Mouse (Mus musculus): Measurements from ENCODE around the gene Idh2. TPM values are rescaled to one million over a fixed set of nuclear protein-coding genes. Genes with fewer than 3 reads are reported as not detected.
A peak's percentile ranks its signal among the peaks of the same experiment; 100 is the strongest.
"Not testable (repeated sequence)": the region's sequence is repeated elsewhere in the genome, so short reads cannot be mapped to it uniquely, and the experiment has no call there.

Gene Idh2
- total RNA-seq (2021), result 100 to 1,000 TPM; 148 to 188 TPM
- long read RNA-seq, experiment 1, transcript Idh2-201 (11 exons, 1,745 nt), result major isoform, 219 of 251 reads
- long read RNA-seq, experiment 1, partial matches to known transcripts, result 11 of 251 reads
- long read RNA-seq, experiment 1, other reads (novel, unspliced or antisense), result 20 of 251 reads
- long read RNA-seq, experiment 2, transcript Idh2-201 (11 exons, 1,745 nt), result major isoform, 82 of 91 reads
- long read RNA-seq, experiment 2, partial matches to known transcripts, result 3 of 91 reads
- long read RNA-seq, experiment 2, other reads (novel, unspliced or antisense), result 6 of 91 reads

- DNase-seq, result peak; percentile 97 to 98
Measured at GRCm38 (mm10) chr7:80115224-80115590, at the start of gene Idh2. Idh2 (minus strand) TSS chr7:80115392.

DNA sequence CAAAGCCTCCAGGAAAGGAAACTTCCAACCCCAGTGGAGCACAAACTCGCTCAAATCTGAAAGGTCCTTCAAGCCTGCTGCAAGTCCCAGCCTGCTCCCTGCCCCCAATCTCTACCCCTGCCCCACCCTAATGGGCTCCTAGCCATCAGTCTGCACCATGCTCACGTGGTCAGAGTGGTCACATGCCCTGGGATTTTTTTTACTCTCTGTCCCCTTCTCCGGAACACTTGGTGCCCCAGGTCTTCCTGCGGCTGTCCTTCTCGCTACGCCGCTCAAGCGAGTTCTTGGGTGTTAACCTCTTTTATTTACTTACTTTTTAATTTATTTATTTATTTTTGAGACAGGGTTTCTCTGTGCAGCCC is 45.7 kb upstream of the Idh2 start:
- DNase-seq, result peak; percentile 30 to 68

- peak in 1 of 2 experiments; percentile 45 for DNase-seq
Measured at GRCm38 (mm10) chr7:80160293-80160944, 45.2 kb upstream of the Idh2 start.

GRCm38 (mm10) chr7:80158496-80159268 is 43.5 kb upstream of the Idh2 start:
- no peak for DNase-seq

DNA sequence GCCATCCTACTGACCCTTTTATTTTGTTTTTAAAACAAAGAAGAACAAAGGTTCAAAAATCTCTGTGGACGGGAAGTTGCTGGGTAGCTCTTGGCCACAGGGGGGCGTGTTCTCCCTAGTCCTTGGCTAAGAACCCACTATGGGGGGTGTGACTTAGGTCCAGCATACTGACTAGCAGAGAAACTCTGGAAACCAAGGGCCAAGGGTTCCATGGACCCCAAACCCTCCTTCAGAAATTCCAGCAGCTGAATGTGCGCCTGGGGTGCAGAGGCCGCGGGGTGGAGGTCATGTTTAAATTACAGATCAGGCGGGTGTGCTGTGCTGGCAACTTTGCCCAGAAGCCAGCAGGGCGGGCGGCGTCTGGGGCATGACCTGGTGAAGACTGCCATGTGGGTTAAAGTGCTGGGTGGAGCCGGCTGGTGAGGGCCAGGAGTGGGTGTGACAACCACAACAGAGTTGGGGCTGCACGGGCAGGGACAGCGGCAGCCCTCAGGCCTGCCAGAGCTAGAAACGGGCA is 41.6 kb upstream of the Idh2 start:
- DNase-seq, result peak; percentile 79 to 86

DNA sequence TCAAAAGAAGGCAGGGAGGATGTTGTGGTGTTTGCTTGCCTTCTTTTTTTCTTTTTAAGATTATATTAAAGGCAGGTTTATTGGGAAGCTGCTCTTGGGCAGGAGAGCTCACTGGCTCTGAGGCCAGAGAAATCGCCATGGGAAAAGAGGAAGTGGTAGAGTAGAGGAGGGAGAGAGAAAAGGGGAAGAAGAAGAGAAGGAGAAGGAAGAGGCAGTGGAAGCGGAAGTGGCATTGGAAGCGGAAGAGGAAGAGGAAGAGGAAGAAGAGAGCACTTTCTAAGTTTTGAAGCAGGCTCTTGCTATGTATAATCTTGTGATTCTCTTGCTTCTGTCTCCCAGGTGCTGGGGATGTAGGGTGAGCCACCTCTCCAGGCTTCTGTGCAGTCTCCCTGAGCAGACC is 39.5 kb upstream of the Idh2 start:
- no peak for DNase-seq

GRCm38 (mm10) chr7:80152756-80153155 is 37.6 kb upstream of the Idh2 start:
- DNase-seq, result no peak

DNA sequence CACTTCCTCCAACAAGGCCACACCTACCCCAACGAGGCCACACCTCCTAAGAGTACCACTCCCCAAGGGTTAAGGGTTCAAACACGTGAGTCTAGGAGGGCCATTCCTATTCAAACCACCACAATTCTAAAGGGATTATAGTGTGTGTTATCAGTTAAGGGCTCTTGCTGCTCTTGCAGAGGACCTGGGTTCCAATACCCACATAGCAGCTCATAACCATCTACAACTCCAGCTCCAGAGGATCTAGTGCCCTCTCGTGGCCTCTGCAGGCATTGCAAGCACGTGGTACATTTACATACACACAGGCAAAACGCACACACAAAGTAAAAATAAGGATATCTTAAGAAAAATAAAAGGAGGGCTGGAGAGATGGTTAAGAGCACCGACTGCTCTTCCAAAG is 37.0 kb upstream of the Idh2 start:
- DNase-seq, result no peak

- peak in 1 of 2 experiments; percentile 52 for DNase-seq
Measured at GRCm38 (mm10) chr7:80149356-80149755, 34.2 kb upstream of the Idh2 start.

DNA sequence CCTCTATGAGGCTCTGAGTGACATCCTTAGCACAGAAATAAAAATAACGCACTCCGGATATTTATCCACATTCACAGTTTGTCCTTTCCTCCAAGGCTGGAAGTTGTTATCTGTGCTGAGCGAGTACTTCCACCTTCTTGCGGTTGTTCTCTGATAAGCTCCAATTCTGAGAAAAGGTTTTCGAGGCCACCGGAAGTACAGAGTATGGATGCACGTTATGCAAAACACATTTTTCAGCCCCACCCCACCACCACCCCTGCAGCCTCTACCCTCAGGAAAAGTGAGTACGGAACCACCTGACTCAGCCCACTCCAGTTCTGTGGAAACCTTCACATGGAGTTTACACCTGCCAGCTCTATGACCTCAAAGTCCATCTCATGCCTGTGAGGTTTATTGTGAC is 30.9 kb upstream of the Idh2 start:
- no peak for DNase-seq

- no peak for DNase-seq
Measured at GRCm38 (mm10) chr7:80144695-80145094, 29.5 kb upstream of the Idh2 start.

- DNase-seq, result peak; percentile 48 to 55
Measured at GRCm38 (mm10) chr7:80143331-80144273, 28.4 kb upstream of the Idh2 start.

GRCm38 (mm10) chr7:80140815-80141214 is 25.6 kb upstream of the Idh2 start:
- peak; percentile 82 to 85 for DNase-seq

DNA sequence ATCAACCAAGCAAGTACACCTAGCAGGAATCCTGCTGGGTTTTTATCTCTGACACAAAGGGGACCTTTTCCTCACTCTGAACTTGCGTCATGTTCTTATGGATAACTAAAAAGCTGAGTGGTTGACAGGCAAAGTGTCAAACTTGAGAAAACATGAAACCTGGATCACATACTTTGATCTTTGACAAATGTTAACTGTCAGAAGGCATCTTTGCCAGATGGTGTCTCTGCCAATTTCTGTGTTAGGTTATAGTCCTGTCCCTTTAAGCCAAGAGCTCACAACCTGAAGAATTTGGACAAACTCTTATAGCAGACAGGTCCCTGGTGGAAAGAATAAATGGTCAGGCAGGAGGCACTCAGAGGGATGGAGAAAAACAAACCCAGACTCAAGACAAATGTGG is 23.2 kb upstream of the Idh2 start:
- no peak for DNase-seq

DNA sequence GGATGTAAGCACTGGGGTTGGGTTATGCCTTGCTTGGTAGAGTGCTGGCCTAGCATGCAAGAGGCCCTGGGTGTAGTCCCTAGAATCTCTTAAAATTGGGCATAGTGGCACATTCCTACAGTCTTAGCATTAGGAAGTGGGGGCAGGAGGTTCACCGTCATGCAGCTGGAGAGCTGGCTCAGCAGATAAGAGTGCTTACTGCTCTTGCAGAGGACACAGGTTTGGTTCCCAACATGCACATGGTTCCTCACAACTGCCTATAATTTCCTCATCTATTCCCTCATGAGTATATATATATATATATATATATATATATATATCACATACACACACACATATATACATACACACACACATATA is 20.0 kb upstream of the Idh2 start:
- DNase-seq, result no peak

GRCm38 (mm10) chr7:80134454-80135172 is 19.4 kb upstream of the Idh2 start:
- peak; percentile 87 to 92 for DNase-seq

GRCm38 (mm10) chr7:80132541-80132940 is 17.3 kb upstream of the Idh2 start:
- peak; percentile 63 to 77 for DNase-seq

GRCm38 (mm10) chr7:80131315-80131714 is 16.1 kb upstream of the Idh2 start:
- DNase-seq, result not testable (repeated sequence)

- DNase-seq, result peak in 1 of 2 experiments; percentile 37
Measured at GRCm38 (mm10) chr7:80130344-80131055, 15.3 kb upstream of the Idh2 start.

- peak in 1 of 2 experiments; percentile 39 for DNase-seq
Measured at GRCm38 (mm10) chr7:80129278-80129677, 14.1 kb upstream of the Idh2 start.

All from adrenal gland, postnatal 36 days (tissue).